Mouse (Mus musculus): ENCODE results near the gene Eif2ak3.

The Eif2ak3 gene

GRCm38 (mm10) chr6:70909572-70909971, 65.3 kb downstream of the Eif2ak3 start:
- no peak for DNase-seq

GRCm38 (mm10) chr6:70910285-70910684, 66.0 kb downstream of the Eif2ak3 start:
- DNase-seq = no peak

GRCm38 (mm10) chr6:70911668-70912395, 67.5 kb downstream of the Eif2ak3 start:
- peak; percentile 75 to 82 for DNase-seq

GRCm38 (mm10) chr6:70912396-70912765, 68.1 kb downstream of the Eif2ak3 start:
- DNase-seq = no peak

GRCm38 (mm10) chr6:70918827-70919226, 74.5 kb downstream of the Eif2ak3 start, which contains the start of gene Tex37:
Tex37 (minus strand) TSS chr6:70918927.
- DNase-seq = no peak

GRCm38 (mm10) chr6:70921274-70922074, 77.2 kb downstream of the Eif2ak3 start:
- peak; percentile 56 to 66 for DNase-seq

- no peak for DNase-seq
Measured at GRCm38 (mm10) chr6:70931801-70932200, 87.5 kb downstream of the Eif2ak3 start.

- no peak for DNase-seq
Measured at GRCm38 (mm10) chr6:70953274-70953673, 109.0 kb downstream of the Eif2ak3 start.

GRCm38 (mm10) chr6:70954040-70954439, 109.7 kb downstream of the Eif2ak3 start:
- DNase-seq = no peak
